Mouse (Mus musculus) forebrain, embryonic 10.5 days (tissue): ENCODE results near the gene Rnf38. TPM values are rescaled to one million over a fixed set of nuclear protein-coding genes. Genes with fewer than 3 reads are reported as not detected.

Experiments used
- DNase-seq: peaks from one replicate; pipeline ENCODE4 v3.0.0-alpha.2; 2017; ENCODE audit warnings: low spot score; ENCODE audit errors: extremely low spot score
- H3K27ac ChIP-seq: fragments of 300-500 bp; sonication (generic); 2 replicates; pipeline ENCODE4 v1.5.1; 2016; ENCODE audit warnings: mild to moderate bottlenecking
- H3K27me3 ChIP-seq: fragments of 300-500 bp; sonication (generic); 2 replicates; pipeline ENCODE4 v1.6.1; 2016; ENCODE audit warnings: mild to moderate bottlenecking; ENCODE audit not compliant: poor library complexity, severe bottlenecking
- H3K36me3 ChIP-seq: fragments of 300-500 bp; sonication (generic); replicated peaks from 2 replicates; pipeline ENCODE4 v1.6.1; 2016; ENCODE audit warnings: mild to moderate bottlenecking, moderate library complexity
- H3K4me1 ChIP-seq: fragments of 300-500 bp; sonication (generic); 2 replicates; pipeline ENCODE4 v1.6.1; 2016
- H3K4me3 ChIP-seq: fragments of 300-500 bp; sonication (generic); 2 replicates; pipeline ENCODE4 v1.5.1; 2016; ENCODE audit warnings: mild to moderate bottlenecking, moderate library complexity
- H3K9me3 ChIP-seq: fragments of 300-500 bp; sonication (generic); 2 replicates; pipeline ENCODE4 v1.6.1; 2016; ENCODE audit warnings: mild to moderate bottlenecking, moderate library complexity
- WGBS: fragments of 180-500 bp; shearing (Covaris S2); methylation state at CpG from one replicate; pipeline ENCODE4 v1.1.7; 2016; 5-methylcytosine and 5-hydroxymethylcytosine counted together
- polyA plus RNA-seq: library from polyadenylated mRNA; unstranded; fragments of >200 nt; fragmentation: Nextera tagmentation; extraction: Ambion mirVana; gene quantifications from 2 replicates; pipeline ENCODE4 v1.2.1, GENCODE M21; 2016

Rnf38 gene
- polyA plus RNA-seq, 1 experiment from 2014 or later, result 34.2 TPM

GRCm38 (mm10) chr4:44107339-44107738 is 126.2 kb downstream of the Rnf38 start:
- Histone ChIP-seq H3K27ac (no peak overlapping the region), H3K9me3 (no peaks in the 10 kb centered on the region), H3K4me3 (no peak overlapping the region), H3K4me1 (peaks cover 34% of the 10 kb centered on the region), H3K27me3 (peaks cover 11% of the 10 kb centered on the region), H3K36me3 (no peaks in the 10 kb centered on the region)
- no peak for DNase-seq
- 56% methylated on average over 6 of the region's 6 CpGs for WGBS

DNA sequence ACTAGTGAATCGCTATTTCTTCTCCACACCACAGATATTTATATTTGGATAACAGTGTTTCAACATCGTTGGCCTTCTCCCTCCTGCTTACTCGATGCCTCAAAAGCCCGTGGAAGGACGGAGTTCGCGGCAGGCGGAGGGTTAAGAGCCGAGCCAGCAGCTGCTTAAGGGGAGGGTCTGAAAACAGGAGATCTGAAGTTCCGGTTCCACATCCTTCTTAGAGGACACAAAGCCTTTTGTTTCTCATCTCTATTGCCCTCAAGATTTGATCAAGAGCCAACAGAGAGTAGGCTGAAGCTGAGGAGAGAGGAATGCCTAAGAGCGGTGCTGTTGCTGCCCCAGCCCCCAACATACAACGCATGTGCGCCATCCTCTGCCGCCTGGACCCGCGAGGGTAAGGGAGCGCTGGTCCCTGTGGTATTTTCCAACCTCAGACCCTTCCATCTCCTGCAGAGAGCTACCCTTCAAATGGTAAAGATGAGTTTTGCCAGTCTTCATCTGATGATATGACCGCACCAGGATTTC is 127.2 kb downstream of the Rnf38 start:
- no peaks in the 10 kb centered on the region for H3K9me3 ChIP-seq
- peaks cover 11% of the 10 kb centered on the region for H3K27me3 ChIP-seq
- no peak for DNase-seq
- 37% methylated on average over 18 of the region's 18 CpGs for WGBS
- no peaks in the 10 kb centered on the region for H3K36me3 ChIP-seq
- H3K4me3 ChIP-seq, result peak overlapping the region; percentile 28
- peak overlapping the region; percentile 36 for H3K27ac ChIP-seq
- peaks cover 34% of the 10 kb centered on the region for H3K4me1 ChIP-seq

- Histone ChIP-seq H3K4me3 (no peak overlapping the region), H3K9me3 (no peaks in the 10 kb centered on the region), H3K27ac (0 out of 2 replicates have a peak overlapping the region, but pooled peaks have one; percentile 0), H3K27me3 (peaks cover 11% of the 10 kb centered on the region), H3K36me3 (no peaks in the 10 kb centered on the region), H3K4me1 (peaks cover 34% of the 10 kb centered on the region)
- 49% methylated on average over 8 of the region's 8 CpGs for WGBS
- no peak for DNase-seq
Observed at GRCm38 (mm10) chr4:44104195-44104917, 129.2 kb downstream of the Rnf38 start.

DNA sequence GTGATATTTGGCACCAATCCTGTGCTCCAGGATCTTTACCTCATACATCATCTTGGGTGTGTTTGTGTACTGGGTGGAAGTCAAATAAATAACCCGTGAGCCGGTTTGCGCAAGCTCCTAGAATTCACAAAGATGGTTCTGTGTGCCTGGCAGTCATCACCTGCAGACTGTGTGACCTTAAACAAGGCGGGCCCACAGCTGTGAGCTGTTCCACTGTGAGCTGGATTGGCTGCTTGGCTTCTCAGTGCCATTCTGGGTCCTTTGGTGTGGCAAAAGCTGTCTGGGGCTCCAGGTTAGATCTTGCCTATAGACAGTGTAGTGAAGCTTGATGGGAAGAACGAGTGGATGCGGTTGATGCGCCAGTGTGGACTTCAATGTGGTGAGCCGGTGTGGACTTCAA is 130.0 kb downstream of the Rnf38 start:
- DNase-seq, result no peak
- Histone ChIP-seq H3K4me1 (peaks cover 34% of the 10 kb centered on the region), H3K36me3 (no peaks in the 10 kb centered on the region), H3K27ac (no peak overlapping the region), H3K4me3 (no peak overlapping the region), H3K27me3 (peaks cover 11% of the 10 kb centered on the region), H3K9me3 (no peaks in the 10 kb centered on the region)
- 93% methylated on average over 8 of the region's 8 CpGs for WGBS

DNA sequence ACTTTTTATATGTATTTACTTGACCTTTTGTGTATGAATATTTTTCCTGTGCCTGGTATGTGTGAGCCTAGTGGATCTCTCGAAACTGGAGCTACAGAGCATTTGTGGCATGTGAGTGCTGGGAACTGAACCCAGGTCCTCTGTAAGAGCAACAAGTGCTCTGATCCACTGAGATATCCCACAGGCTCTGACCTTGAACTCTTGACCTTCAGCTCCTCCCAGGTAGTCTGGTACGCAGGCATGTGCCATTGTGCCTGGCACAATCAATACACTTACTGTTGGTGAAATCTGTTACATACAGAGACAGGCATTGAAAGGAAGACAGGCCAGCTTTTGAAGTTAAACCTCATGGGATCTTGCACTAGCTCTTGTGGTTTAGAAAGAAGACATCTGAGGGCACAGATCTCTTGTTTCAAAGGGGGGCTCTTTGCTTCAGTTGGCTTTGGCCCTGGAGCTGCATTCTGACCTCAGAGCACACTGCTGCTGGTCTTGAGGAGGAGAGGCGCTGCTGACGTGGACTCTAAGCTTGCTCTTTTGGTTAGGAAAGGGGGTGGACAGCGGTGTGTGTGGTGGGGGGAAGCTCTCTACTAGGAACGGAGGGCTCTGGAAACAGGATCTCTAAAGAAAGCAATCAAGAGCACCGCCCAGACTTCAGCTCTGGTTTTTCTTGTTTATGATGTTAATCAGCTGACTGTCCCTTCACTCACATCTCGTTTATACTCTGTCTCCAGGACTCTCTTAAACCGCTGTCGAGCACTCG is 135.8 kb downstream of the Rnf38 start:
- H3K36me3 ChIP-seq, result no peaks in the 10 kb centered on the region
- WGBS, result 65% methylated on average over 11 of the region's 11 CpGs
- no peak overlapping the region for H3K27ac ChIP-seq
- DNase-seq, result no peak
- H3K27me3 ChIP-seq, result no peaks in the 10 kb centered on the region
- no peaks in the 10 kb centered on the region for H3K9me3 ChIP-seq
- H3K4me1 ChIP-seq, result peaks cover 7% of the 10 kb centered on the region
- no peak overlapping the region for H3K4me3 ChIP-seq

DNA sequence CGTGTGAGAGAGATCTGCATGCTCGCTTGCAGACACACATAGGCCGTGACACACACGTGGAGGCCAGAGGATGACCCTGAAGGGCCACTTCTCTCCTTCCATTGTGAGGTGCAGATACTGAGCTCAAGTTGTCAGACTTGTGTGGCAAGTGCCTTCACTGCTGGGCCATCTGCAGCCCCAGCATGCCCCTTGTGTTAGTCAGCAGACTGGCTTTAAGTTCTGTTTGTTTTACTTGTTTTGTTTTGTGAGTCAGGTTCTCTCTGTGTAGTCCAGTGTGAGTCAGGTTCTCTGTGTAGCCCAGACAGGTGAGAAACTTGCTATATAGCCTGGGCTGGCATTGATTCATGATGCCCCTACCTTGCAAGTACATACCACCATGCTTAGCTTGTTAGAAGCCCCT is 139.1 kb downstream of the Rnf38 start:
- Histone ChIP-seq H3K4me1 (peaks cover 7% of the 10 kb centered on the region), H3K9me3 (no peaks in the 10 kb centered on the region), H3K27me3 (no peaks in the 10 kb centered on the region), H3K27ac (no peak overlapping the region), H3K4me3 (no peak overlapping the region), H3K36me3 (no peaks in the 10 kb centered on the region)
- no peak for DNase-seq
- 87% methylated on average over 4 of the region's 4 CpGs for WGBS

GRCm38 (mm10) chr4:44092359-44092758 is 141.2 kb downstream of the Rnf38 start:
- Histone ChIP-seq H3K9me3 (no peaks in the 10 kb centered on the region), H3K4me3 (no peak overlapping the region), H3K4me1 (peaks cover 7% of the 10 kb centered on the region; the same call in 1 of the 2 replicates), H3K27ac (no peak overlapping the region), H3K36me3 (no peaks in the 10 kb centered on the region), H3K27me3 (no peaks in the 10 kb centered on the region)
- 83% methylated on average over 11 of the region's 11 CpGs for WGBS
- DNase-seq, result no peak

DNA sequence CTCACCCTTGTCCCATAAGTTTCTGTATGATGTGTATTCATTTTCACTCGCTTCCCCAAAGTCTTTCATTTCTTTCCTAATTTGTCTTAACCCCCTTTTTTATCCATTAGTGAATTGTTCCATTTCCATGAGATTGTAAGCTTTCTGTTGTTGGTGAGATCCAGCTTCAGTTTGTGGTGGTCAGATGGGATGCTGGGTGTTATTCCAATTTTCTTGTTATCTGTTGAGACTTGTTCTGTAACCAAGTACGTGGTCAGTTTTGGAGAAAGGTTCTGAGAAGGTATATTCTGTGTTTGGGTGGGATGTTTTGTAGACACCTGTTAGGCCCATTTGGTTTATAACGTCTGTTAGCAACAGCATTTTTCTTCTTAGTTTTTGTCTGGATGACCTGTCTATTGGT is 148.0 kb downstream of the Rnf38 start:
- Histone ChIP-seq H3K9me3 (no peaks in the 10 kb centered on the region), H3K4me1 (peaks cover 9% of the 10 kb centered on the region), H3K27me3 (0 out of 2 replicates have a peak, but pooled peaks cover 2% of the 10 kb centered on the region), H3K4me3 (no peak overlapping the region), H3K27ac (no peak overlapping the region), H3K36me3 (no peaks in the 10 kb centered on the region)
- 89% methylated on average over 3 of the region's 3 CpGs for WGBS
- DNase-seq, result no peak

DNA sequence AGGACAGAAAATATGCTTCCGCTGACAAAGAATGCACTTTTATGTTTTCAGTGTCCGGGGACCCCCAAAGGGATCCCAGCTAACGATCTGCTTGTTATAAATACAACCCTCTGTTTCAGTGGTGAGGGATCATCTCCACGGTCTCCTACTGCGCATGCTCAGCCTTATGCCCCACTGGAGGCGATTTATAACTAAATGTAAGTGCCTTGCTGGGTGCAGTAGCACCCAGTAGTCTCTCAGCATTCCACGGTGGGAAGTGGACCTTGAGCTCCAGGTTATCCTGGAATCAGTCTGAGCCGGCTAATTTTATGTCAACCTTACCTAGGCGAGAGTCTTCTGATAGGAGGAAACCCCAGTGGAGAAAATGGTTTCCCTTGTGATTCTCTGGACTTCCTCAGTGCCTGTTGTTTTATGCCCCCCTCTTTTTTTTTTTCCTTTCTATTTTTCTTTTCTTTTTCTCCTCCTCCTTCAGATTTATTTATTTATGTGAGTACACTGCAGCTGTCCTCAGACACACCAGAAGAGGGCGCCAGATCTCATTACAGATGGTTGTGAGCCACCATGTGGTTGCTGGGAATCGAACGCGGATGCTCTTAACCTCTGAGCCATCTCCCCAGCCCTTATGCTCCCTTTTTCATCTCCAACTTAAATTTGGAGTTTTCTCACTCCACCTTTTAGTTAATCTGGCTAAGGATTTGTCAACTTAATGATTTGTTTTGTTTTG is 148.8 kb downstream of the Rnf38 start:
- peaks cover 9% of the 10 kb centered on the region for H3K4me1 ChIP-seq
- no peak overlapping the region for H3K4me3 ChIP-seq
- H3K9me3 ChIP-seq, result no peaks in the 10 kb centered on the region
- 86% methylated on average over 13 of the region's 13 CpGs for WGBS
- H3K36me3 ChIP-seq, result no peaks in the 10 kb centered on the region
- 0 out of 2 replicates have a peak, but pooled peaks cover 2% of the 10 kb centered on the region for H3K27me3 ChIP-seq
- H3K27ac ChIP-seq, result no peak overlapping the region
- DNase-seq, result no peak

- Histone ChIP-seq H3K27me3 (0 out of 2 replicates have a peak, but pooled peaks cover 2% of the 10 kb centered on the region), H3K27ac (no peak within 1 kb of the TSS), H3K36me3 (no peaks in the 10 kb centered on the region), H3K4me3 (no peak within 1 kb of the TSS), H3K4me1 (peaks cover 9% of the 10 kb centered on the region), H3K9me3 (no peaks in the 10 kb centered on the region)
- 26% methylated on average over 11 of the region's 11 CpGs for WGBS
- DNase-seq, result no peak
Observed at GRCm38 (mm10) chr4:44083945-44084344, 149.6 kb downstream of the Rnf38 start, which contains the start of gene Gne. TSS of gene Gne (minus strand) at chr4:44084177.

DNA sequence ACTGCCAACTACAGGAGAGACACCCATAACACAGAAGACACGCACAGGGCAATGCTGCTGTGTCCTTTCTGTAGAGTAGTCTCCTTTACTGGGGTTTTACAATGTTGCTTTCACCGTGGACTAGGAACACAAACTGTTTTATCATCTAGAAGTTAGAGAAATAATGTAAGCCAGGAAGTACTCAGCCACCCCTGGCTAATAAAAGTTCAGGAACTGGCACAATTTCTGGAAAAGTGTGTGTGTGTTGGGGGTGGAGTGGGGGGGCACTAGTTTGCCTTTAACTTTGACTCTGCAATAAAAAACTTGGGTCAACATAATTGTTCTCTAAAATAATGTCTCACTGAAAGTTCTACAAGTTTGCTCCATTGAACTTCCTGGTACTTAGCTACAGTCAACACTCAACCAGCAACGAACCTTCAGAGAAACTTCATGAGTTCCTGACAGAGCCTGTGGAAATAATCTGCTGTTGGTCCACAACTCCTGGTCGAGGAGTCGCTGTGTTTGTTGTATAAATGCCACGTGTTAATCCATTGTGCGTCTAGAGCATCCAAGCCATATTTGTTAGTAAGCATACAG is 155.1 kb downstream of the Rnf38 start:
- no peaks in the 10 kb centered on the region for H3K4me1 ChIP-seq
- no peak for DNase-seq
- WGBS, result 90% methylated on average over 7 of the region's 7 CpGs
- H3K27me3 ChIP-seq, result no peaks in the 10 kb centered on the region
- H3K4me3 ChIP-seq, result no peak overlapping the region
- no peaks in the 10 kb centered on the region for H3K36me3 ChIP-seq
- no peaks in the 10 kb centered on the region for H3K9me3 ChIP-seq
- H3K27ac ChIP-seq, result no peak overlapping the region
